In the genomic region with DNA sequence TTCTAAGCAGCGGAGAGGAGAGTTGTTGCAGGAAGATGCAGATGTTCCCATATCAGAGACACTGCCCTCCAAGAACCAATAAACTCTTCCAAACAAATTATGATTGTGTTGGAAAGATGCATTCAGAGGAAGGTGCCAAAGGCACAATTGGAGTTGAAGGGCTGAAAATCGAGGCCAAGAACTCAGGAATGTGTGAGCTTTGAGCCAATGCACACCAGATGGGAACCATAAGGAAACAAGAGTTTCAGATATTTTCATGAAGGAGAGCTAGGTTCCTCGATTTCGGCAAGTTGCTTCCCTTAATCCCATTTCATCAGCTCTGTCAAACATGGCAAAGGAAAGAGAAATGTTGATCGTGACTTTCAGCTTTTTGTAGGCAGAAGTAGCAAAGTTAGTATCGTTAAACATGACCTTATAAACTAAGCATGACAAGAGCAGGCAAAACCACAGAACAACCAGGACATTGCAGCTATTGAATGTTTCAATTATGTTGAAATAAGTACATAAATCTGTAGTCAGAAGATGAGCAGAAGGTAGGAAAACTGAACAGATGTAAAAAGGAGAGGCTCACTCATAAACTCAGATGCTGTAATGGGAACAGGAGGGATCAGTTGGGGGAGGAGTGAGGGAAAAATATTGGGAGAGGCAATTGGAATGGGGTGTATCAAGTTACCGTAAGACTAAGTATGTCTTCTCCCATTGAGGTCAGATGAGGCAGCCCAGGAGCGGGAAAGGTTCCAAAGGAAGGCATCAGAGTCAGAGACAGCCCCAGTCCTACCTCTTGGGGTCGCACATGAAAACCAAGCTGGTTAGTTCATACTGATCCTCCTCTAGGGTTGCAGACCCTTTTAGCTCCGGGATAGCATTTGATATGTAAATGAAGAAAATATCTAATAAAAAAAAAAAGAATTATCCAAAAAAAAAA, we compare ENCODE assay signal across 17 mouse cellular contexts.
DNase-seq lines count a peak whose midpoint lies in the region; ATAC-seq and TF ChIP-seq lines count a peak whose summit lies in the region.
"Had no signal": no experiment of that assay in that cellular context is flagged by ENCODE, and none has a peak within 500 bp of the region (broad histone marks: within the 10 kb centered on the region; RNA-seq: fewer than 3 reads in every experiment).

No protein-coding gene starts in this region.

- TF ChIP-seq CTCF in midbrain, postnatal 0 days (IDR thresholded peaks at IDR 0.05): no peak

- no peaks in the 10 kb centered on the region for H3K27me3 ChIP-seq in heart, embryonic 12.5 days (replicated peaks)
- H3K27me3 ChIP-seq in midbrain, postnatal 0 days (ENCODE audit: insufficient read depth, low read length): no peaks in the 10 kb centered on the region
- no peaks in the 10 kb centered on the region for H3K27me3 ChIP-seq in midbrain, embryonic 10.5 days (ENCODE audit: low read depth, poor library complexity, severe bottlenecking)
- H3K27me3 ChIP-seq: heart, embryonic 13.5 days; hindbrain, embryonic 12.5 days; liver, embryonic 13.5 days had no signal

- no peak overlapping the region for H3K4me3 ChIP-seq in heart, embryonic 12.5 days
- H3K4me3 ChIP-seq in midbrain, postnatal 0 days (ENCODE audit: low read depth, low read length): no peak overlapping the region
- H3K4me3 ChIP-seq in midbrain, embryonic 10.5 days: no peak overlapping the region
- H3K4me3 ChIP-seq: heart, embryonic 13.5 days; hindbrain, embryonic 12.5 days; liver, embryonic 13.5 days had no signal

- intact Hi-C loops in heart, postnatal 14 days (cut with DNase I): no loop called here

- WGBS in heart, embryonic 12.5 days: 72% methylated on average over 10 of the region's 10 CpGs
- WGBS in midbrain, postnatal 0 days: 86% methylated on average over 10 of the region's 10 CpGs
- WGBS in midbrain, embryonic 10.5 days: 87% methylated on average over 10 of the region's 10 CpGs

- no peak overlapping the region for H3K4me2 ChIP-seq in heart, embryonic 12.5 days
- H3K4me2 ChIP-seq in midbrain, postnatal 0 days (ENCODE audit: low read depth, low read length, poor library complexity, severe bottlenecking): no peak overlapping the region
- H3K4me2 ChIP-seq: heart, embryonic 13.5 days; hindbrain, embryonic 12.5 days; liver, embryonic 13.5 days had no signal

- peak; percentile 75 to 81 for DNase-seq in cerebellum, postnatal 10 days
- DNase-seq in cerebellum, adult 11-12 months: no peak
- DNase-seq in heart, postnatal 14 days: peak; percentile 1 to 8
- peak; percentile 42 for DNase-seq in midbrain, postnatal 0 days (ENCODE audit: low spot score)
- no peak for DNase-seq in midbrain, embryonic 10.5 days (ENCODE audit: low spot score)
- DNase-seq in telencephalon, adult 2 months (ENCODE audit: low read depth, low spot score): peak; percentile 6
- no peak for DNase-seq in adrenal gland, postnatal 36 days
- DNase-seq: adrenal gland, adult 2 months; kidney, postnatal 14 days; liver, embryonic 13.5 days; retina, postnatal 1 day had no signal

- no peak overlapping the region for H3K9ac ChIP-seq in heart, embryonic 12.5 days
- H3K9ac ChIP-seq in midbrain, postnatal 0 days (replicated peaks; ENCODE audit: low read length, poor library complexity, severe bottlenecking): no peak overlapping the region
- H3K9ac ChIP-seq: heart, embryonic 13.5 days; hindbrain, embryonic 12.5 days; liver, embryonic 13.5 days had no signal

- no peaks in the 10 kb centered on the region for H3K36me3 ChIP-seq in heart, embryonic 12.5 days
- H3K36me3 ChIP-seq in midbrain, postnatal 0 days (ENCODE audit: insufficient read depth, low read length): no peaks in the 10 kb centered on the region
- no peaks in the 10 kb centered on the region for H3K36me3 ChIP-seq in midbrain, embryonic 10.5 days
- H3K36me3 ChIP-seq: heart, embryonic 13.5 days; hindbrain, embryonic 12.5 days; liver, embryonic 13.5 days had no signal

- ATAC-seq in heart, embryonic 12.5 days (ENCODE audit: insufficient number of reproducible peaks, low FRiP score): no peak
- ATAC-seq in midbrain, postnatal 0 days (ENCODE audit: low FRiP score): no peak
- ATAC-seq: intestine, embryonic 16.5 days; Patski had no signal

- H3K9me3 ChIP-seq in heart, embryonic 12.5 days (replicated peaks): no peaks in the 10 kb centered on the region
- no peaks in the 10 kb centered on the region for H3K9me3 ChIP-seq in midbrain, postnatal 0 days (ENCODE audit: low read length)
- no peaks in the 10 kb centered on the region for H3K9me3 ChIP-seq in midbrain, embryonic 10.5 days (replicated peaks)
- H3K9me3 ChIP-seq: heart, embryonic 13.5 days; hindbrain, embryonic 12.5 days; liver, embryonic 13.5 days had no signal

- no peak overlapping the region for H3K27ac ChIP-seq in heart, embryonic 12.5 days (ENCODE audit: poor library complexity, severe bottlenecking)
- H3K27ac ChIP-seq in midbrain, postnatal 0 days (ENCODE audit: low read depth, low read length): no peak overlapping the region
- H3K27ac ChIP-seq in midbrain, embryonic 10.5 days (replicated peaks): no peak overlapping the region
- H3K27ac ChIP-seq: heart, embryonic 13.5 days; hindbrain, embryonic 12.5 days; liver, embryonic 13.5 days; stomach, postnatal 0 days had no signal

- H3K4me1 ChIP-seq in heart, embryonic 12.5 days (replicated peaks): no peaks in the 10 kb centered on the region
- no peaks in the 10 kb centered on the region for H3K4me1 ChIP-seq in midbrain, postnatal 0 days (ENCODE audit: insufficient read depth, low read length)
- no peaks in the 10 kb centered on the region for H3K4me1 ChIP-seq in midbrain, embryonic 10.5 days
- H3K4me1 ChIP-seq: heart, embryonic 13.5 days; hindbrain, embryonic 12.5 days; liver, embryonic 13.5 days had no signal

Comparison
In these comparisons a context has a peak if more than half of its experiments do, and no peak if none do; other contexts are left out.
1. DNase-seq: peak in cerebellum, postnatal 10 days (2 of 2), heart, postnatal 14 days (2 of 2), midbrain, postnatal 0 days (single experiment) and telencephalon, adult 2 months (single experiment); none in cerebellum, adult 11-12 months (single experiment), midbrain, embryonic 10.5 days (single experiment) and adrenal gland, postnatal 36 days (0 of 2).